Mouse (Mus musculus) testis, postnatal 10 days (tissue): ENCODE results near the gene Pdxk.
"Not testable (repeated sequence)": the region's sequence is repeated elsewhere in the genome, so short reads cannot be mapped to it uniquely, and the experiment has no call there.

ENCODE experiments used
- DNase-seq: peaks from one replicate; pipeline ENCODE4 v3.0.0; 2021; ENCODE audit warnings: low spot score

The Pdxk gene

DNA sequence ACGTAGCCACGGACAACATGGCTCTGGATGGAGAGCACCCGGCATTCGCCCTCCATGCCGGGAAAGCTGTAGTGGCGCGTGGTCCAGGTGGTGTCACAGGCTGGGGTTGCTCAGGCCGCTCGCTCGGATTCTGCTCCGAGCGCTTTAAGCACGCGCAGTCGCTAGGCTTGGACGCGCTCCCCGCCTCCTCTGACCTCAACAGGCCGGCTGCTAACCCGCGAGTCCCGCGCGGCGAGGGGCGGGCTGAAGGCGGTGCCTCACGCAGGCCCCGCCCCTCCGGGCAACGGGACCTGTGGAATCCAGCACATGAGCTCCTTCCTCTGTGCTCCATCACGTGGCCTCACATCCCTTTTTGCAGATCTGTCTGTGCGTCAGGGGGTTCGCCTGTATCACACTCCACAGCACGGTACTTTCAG lies at the start of gene Pdxk:
TSS of gene Pdxk (minus strand) at position 184 of the 416 bp plus-strand sequence.
- DNase-seq: peak; percentile 94

DNA sequence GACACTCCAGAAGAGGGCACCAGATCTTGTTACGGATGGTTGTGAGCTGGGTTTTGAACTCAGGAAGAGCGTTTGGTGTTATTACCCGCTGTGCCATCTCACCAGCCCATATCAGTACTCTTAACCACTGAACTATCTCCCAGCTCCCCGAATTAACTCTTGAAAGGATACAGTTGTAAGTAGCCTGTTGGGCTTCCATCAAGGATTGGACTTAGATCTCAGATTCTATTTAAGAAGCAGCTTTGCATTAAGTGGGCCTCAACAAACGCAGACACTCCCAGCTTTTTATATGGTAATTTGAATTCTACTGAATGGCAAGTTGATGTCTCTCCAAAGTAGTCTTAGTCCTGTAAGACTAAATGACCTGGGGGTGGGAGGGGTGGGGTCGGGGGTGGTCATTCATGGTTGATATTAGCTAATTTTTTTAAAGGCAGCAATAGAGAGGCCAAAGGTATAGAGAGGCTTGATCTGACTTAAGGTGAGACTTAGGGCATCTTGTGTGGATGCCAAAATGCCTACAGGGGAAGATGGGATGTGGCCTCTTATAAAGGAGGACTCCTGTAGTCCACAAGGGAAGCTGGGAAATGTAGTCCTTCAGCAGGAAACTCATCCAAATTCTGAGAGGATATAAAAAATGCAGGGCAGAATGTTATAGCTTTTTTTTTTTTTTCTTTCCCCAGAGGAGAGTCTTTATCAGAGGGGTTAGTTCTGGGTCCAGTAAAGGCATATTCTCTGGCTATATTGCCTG lies 38.4 kb upstream of the Pdxk start:
- no peak for DNase-seq

- DNase-seq: peak; percentile 91
Measured at GRCm38 (mm10) chr10:78487431-78488086, 22.8 kb upstream of the Pdxk start.

GRCm38 (mm10) chr10:78486871-78487270 lies 22.1 kb upstream of the Pdxk start:
- no peak for DNase-seq

- not testable (repeated sequence) for DNase-seq
Measured at GRCm38 (mm10) chr10:78485369-78485768, 20.6 kb upstream of the Pdxk start.

DNA sequence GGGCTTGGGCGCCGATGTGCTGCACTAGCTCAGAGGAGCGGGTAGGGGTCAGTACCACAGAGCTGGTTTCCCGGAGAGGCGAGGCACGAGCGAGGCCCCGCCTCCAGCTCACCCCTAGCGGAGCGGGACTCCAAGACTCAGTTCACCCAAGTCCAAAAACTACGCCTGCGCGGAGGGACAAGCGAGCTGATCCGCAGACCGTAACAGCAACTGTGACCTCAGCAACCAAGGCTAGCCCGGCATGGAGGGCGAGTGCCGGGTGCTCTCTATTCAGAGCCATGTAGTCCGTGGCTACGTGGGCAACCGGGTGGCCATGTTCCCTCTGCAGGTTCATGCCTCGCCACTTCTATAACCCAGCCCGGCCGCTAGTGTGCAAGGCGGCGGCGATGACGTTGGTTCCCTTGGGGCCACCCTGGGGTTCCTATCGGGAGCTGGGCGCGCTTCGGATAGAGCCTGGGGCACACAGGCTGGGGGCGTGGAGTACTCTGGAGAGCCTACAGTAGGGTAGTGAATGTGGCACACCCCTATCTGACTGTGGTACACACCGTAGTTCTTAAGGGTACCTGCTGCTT lies 17.2 kb upstream of the Pdxk start:
- peak; percentile 58 for DNase-seq

GRCm38 (mm10) chr10:78480954-78481927 lies 16.5 kb upstream of the Pdxk start:
- DNase-seq: no peak

GRCm38 (mm10) chr10:78476821-78477220 lies 12.0 kb upstream of the Pdxk start:
- no peak for DNase-seq

GRCm38 (mm10) chr10:78474759-78475158 lies 10.0 kb upstream of the Pdxk start:
- DNase-seq: no peak

- no peak for DNase-seq
Measured at GRCm38 (mm10) chr10:78473434-78473833, 8.7 kb upstream of the Pdxk start.

DNA sequence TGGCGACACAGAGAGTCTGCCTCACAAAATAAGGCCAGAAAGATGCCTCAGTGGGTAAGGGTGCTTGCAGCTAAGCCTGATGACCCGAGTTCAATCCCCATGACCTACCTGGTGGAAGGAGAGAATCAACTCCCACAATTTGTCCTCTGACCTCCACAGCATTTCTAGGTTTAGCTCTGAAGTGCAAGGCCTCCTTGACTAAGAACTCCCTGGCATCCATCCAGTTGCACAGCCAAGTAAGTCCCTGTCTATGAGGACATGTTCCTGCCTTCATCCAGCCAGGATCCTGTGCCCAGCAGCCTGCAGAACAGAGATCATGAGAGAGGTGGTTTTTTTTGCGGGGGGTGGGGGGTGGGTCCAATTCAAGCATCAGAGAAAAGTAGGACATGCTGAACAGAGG lies 7.3 kb upstream of the Pdxk start:
- no peak for DNase-seq

DNA sequence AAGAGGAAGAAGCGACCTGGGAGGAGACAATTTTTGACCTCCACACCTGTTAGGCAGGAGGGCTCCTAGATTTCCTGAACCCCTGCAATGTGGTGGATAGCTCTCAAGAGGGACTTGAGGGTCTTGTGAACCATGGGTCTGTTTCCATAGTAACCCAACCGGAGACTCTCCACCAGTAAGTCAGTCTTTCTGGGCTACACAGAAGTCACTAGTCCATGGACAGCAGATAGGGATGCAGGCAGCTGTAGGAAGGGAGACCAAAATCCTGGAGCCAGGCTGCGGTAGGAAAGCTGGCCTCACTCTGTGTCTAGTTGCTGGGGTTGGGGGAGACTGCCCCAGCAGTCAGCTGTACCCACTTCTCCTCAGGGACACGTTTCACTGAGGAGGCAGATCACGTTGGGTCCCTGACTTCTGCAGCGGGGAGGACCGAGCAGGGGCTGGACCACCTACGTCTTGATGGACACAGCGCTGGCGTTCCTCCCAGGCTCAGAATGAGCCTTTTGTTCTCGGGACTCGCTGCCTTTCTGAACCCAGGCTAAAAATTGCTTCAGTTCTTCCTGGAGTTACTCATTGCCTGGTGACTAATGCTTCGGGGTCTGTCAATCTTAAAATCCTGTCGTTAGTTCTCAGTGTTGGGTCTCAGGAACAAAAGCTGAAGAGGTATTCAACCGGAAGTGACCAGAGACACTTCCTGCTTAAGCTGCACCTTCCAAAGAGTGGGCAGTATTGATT lies 6.0 kb upstream of the Pdxk start:
- DNase-seq: peak; percentile 55

- peak; percentile 84 for DNase-seq
Measured at GRCm38 (mm10) chr10:78467761-78468310, 3.1 kb upstream of the Pdxk start.

DNA sequence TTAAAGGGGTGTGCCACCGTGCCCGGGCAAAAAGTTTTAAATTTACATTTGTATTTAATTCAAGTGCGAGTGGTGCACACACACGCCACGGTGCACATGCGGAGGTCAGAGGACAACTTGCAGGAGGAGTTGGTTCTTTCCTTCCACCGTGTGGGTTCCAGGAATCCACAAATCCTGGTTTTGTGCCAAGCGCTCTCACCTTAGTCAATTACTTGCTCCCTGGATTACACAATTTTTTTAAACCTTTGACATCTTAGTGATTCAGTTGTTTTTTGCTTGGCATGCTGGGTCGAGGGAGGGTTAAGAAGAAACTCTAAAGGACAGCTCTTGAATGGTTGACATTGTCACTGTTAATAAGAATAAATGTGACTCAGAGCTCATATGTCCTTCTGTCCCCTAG lies 1.9 kb upstream of the Pdxk start:
- DNase-seq: no peak

DNA sequence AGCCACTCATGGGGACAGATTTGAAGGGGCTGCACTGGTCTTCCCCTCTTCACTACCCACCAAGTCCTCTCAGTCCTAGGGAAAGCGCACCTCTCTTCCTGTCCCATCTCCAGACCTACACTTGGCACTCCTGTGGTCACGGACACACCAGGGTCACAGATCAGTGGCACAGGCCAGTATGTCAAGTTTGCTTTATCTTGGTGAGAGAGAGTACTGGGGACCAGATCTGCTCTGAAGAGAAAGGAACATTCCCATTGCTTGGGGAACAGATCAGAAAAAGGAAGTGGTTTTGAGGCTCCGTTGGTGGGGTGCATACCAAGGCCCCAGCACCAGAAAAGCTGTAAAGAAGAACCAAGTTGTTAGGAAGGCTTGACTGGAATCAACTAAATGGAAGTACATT lies 697 bp upstream of the Pdxk start:
- no peak for DNase-seq

GRCm38 (mm10) chr10:78464201-78464791 lies 479 bp downstream of the Pdxk start:
- peak; percentile 64 for DNase-seq

GRCm38 (mm10) chr10:78463769-78464167 lies 1.0 kb downstream of the Pdxk start:
- DNase-seq: no peak

GRCm38 (mm10) chr10:78462945-78463768 lies 1.6 kb downstream of the Pdxk start:
- no peak for DNase-seq

- no peak for DNase-seq
Measured at GRCm38 (mm10) chr10:78461767-78462166, 3.0 kb downstream of the Pdxk start.

DNA sequence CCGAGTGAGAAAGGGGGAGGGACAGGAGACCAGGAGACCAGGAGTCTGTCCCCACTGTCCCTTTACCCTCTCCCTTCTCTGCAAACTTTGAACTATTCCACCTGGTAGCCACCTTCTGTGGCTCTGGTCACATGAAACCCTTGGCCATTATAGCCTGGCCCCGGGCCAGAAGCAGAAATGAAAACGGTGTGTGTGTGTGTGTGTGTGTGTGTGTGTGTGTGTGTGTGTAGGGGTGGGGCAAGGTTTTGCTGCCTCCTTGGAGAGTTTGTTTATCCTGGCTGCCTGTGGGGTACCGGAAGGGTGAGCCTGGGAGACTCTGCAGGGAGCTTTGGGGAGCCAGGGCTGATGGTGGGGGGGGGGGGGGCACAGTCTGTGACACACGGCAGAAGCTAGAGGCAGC lies 4.3 kb downstream of the Pdxk start:
- no peak for DNase-seq
